Mouse (Mus musculus) gastrocnemius, adult 18-20 months (tissue): ENCODE data around the gene Zfp148. TPM values are rescaled to one million over a fixed set of nuclear protein-coding genes. Genes with fewer than 3 reads are reported as not detected.

ENCODE experiments used
- DNase-seq: peaks from one replicate; pipeline ENCODE4 v3.0.0; 2021; ENCODE audit warnings: low spot score
- total RNA-seq, 2 experiments: library from RNA; stranded (reverse); gene quantifications; 2 replicates each; pipeline ENCODE4 v1.2.3; 2021

The Zfp148 gene
- total RNA-seq, 2 experiments from 2014 or later, result 23.2 to 27.6 TPM

- DNase-seq, result no peak
Observed at GRCm38 (mm10) chr16:33523571-33523970, 142.9 kb downstream of the Zfp148 start.

GRCm38 (mm10) chr16:33529502-33530454 lies 149.1 kb downstream of the Zfp148 start:
- no peak for DNase-seq

- no peak for DNase-seq
Observed at GRCm38 (mm10) chr16:33531184-33531583, 150.5 kb downstream of the Zfp148 start.

- DNase-seq, result no peak
Observed at GRCm38 (mm10) chr16:33536456-33536855, 155.8 kb downstream of the Zfp148 start.

GRCm38 (mm10) chr16:33537499-33538225 lies 157.0 kb downstream of the Zfp148 start:
- DNase-seq, result no peak

GRCm38 (mm10) chr16:33544346-33544745 lies 163.7 kb downstream of the Zfp148 start:
- DNase-seq, result no peak

GRCm38 (mm10) chr16:33545530-33545929 lies 164.9 kb downstream of the Zfp148 start:
- DNase-seq, result no peak

- no peak for DNase-seq
Observed at GRCm38 (mm10) chr16:33553689-33554342, 173.2 kb downstream of the Zfp148 start.

Other genes starting within 250 kb of the Zfp148 start
- 10 to 100 TPM; 14.0 to 14.9 TPM for gene Osbpl11, start 195.8 kb upstream of the Zfp148 start, total RNA-seq
- 10 to 100 TPM; 11.5 to 14.8 TPM for gene Snx4, start 129.4 kb upstream of the Zfp148 start, total RNA-seq
- under 1 TPM; 0.09 to 0.17 TPM for gene Slc12a8, start 136.5 kb downstream of the Zfp148 start, total RNA-seq